ENCODE assay signal across 11 mouse cellular contexts in genomic region chr11:86581943-86582542, GRCm38 (mm10). TPM values are rescaled to one million over a fixed set of nuclear protein-coding genes. Genes with fewer than 3 reads are reported as not detected.
A peak's percentile ranks its signal among the peaks of the same experiment; 100 is the strongest.
DNase-seq lines count a peak whose midpoint lies in the region; ATAC-seq and TF ChIP-seq lines count a peak whose summit lies in the region.
"Had no signal": no experiment of that assay in that cellular context is flagged by ENCODE, and none has a peak within 500 bp of the region (broad histone marks: within the 10 kb centered on the region; RNA-seq: fewer than 3 reads in every experiment).

No protein-coding gene starts in this region.

- no peak for TF ChIP-seq EP300 in heart, adult 2 months (IDR thresholded peaks at IDR 0.05; ENCODE audit: insufficient read depth, low read depth, low read length)
- no peak for TF ChIP-seq EP300 in lung, postnatal 0 days (IDR thresholded peaks at IDR 0.05)

- peaks cover 8% of the 10 kb centered on the region for H3K36me3 ChIP-seq in heart, adult 2 months (ENCODE audit: control insufficient read depth, insufficient read depth, low read length)
- no peaks in the 10 kb centered on the region for H3K36me3 ChIP-seq in lung, postnatal 0 days (ENCODE audit: insufficient read depth, low read length)
- H3K36me3 ChIP-seq in intestine, embryonic 15.5 days, result no peaks in the 10 kb centered on the region

- 69% methylated on average over 12 of the region's 12 CpGs for WGBS in heart, adult 2 months
- WGBS in lung, postnatal 0 days, result 70% methylated on average over 12 of the region's 12 CpGs
- 81% methylated on average over 12 of the region's 12 CpGs for WGBS in intestine, embryonic 15.5 days

- intact Hi-C loops in heart, adult 2 months (cut with DNase I), result no loop called here
- intact Hi-C loops in left cerebral cortex, postnatal 36 days (cut with DNase I), result no loop called here

- H3K27me3 ChIP-seq in heart, adult 2 months (ENCODE audit: control insufficient read depth, insufficient read depth, low read length), result no peaks in the 10 kb centered on the region
- H3K27me3 ChIP-seq in lung, postnatal 0 days (replicated peaks; ENCODE audit: insufficient read depth, low read length), result no peaks in the 10 kb centered on the region
- no peaks in the 10 kb centered on the region for H3K27me3 ChIP-seq in intestine, embryonic 15.5 days (replicated peaks)
- H3K27me3 ChIP-seq: forebrain, embryonic 15.5 days; midbrain, embryonic 13.5 days had no signal

- H3K9ac ChIP-seq in heart, adult 2 months (ENCODE audit: low read depth, low read length), result no peak overlapping the region
- H3K9ac ChIP-seq in lung, postnatal 0 days (replicated peaks; ENCODE audit: low read depth), result no peak overlapping the region
- H3K9ac ChIP-seq in intestine, embryonic 15.5 days, result no peak overlapping the region
- H3K9ac ChIP-seq: forebrain, embryonic 15.5 days; midbrain, embryonic 13.5 days had no signal

- ATAC-seq in lung, postnatal 0 days, result no peak
- no peak for ATAC-seq in intestine, embryonic 15.5 days
- ATAC-seq: forebrain, embryonic 15.5 days; midbrain, embryonic 13.5 days had no signal

- no peak for TF ChIP-seq CTCF in heart, adult 2 months (IDR thresholded peaks at IDR 0.05)
- no peak; the same call in 1 of the 2 replicates for TF ChIP-seq CTCF in lung, postnatal 0 days (IDR thresholded peaks at IDR 0.05)

- H3K27ac ChIP-seq in heart, adult 2 months, result peak overlapping the region; percentile 97
- H3K27ac ChIP-seq in lung, postnatal 0 days (ENCODE audit: low read length), result peak overlapping the region; percentile 93
- H3K27ac ChIP-seq in intestine, embryonic 15.5 days, result peak overlapping the region; percentile 97
- H3K27ac ChIP-seq: forebrain, embryonic 15.5 days; midbrain, embryonic 13.5 days had no signal

- TF ChIP-seq POLR2A in heart, adult 2 months (IDR thresholded peaks at IDR 0.05; ENCODE audit: insufficient read depth, low read depth, low read length), result no peak

- peak overlapping the region; percentile 54 for H3K4me2 ChIP-seq in lung, postnatal 0 days (replicated peaks; ENCODE audit: low read depth, low read length)
- H3K4me2 ChIP-seq in intestine, embryonic 15.5 days (replicated peaks), result 0 out of 2 replicates have a peak overlapping the region, but pooled peaks have one; percentile 53
- H3K4me2 ChIP-seq: forebrain, embryonic 15.5 days; midbrain, embryonic 13.5 days had no signal

- H3K9me3 ChIP-seq in lung, postnatal 0 days (ENCODE audit: low read length), result no peaks in the 10 kb centered on the region
- H3K9me3 ChIP-seq in intestine, embryonic 15.5 days, result no peaks in the 10 kb centered on the region
- H3K9me3 ChIP-seq: forebrain, embryonic 15.5 days; midbrain, embryonic 13.5 days had no signal

- H3K79me2 ChIP-seq in heart, adult 2 months (replicated peaks; ENCODE audit: control insufficient read depth, insufficient read depth, low read length), result no peaks in the 10 kb centered on the region

- no peak for DNase-seq in heart, adult 2 months
- DNase-seq in heart, adult 18-20 months, result no peak
- peak; percentile 42 for DNase-seq in lung, postnatal 0 days (ENCODE audit: low spot score)
- no peak for DNase-seq in lung, postnatal 4 days
- peak; percentile 46 for DNase-seq in thymus, postnatal 14 days
- DNase-seq in adrenal gland, postnatal 25 days, result no peak
- no peak for DNase-seq in left cerebral cortex, postnatal 36 days (ENCODE audit: low spot score in 2 of 2)
- DNase-seq: right cerebral cortex, adult 18-20 months had no signal

- H3K4me1 ChIP-seq in heart, adult 2 months (ENCODE audit: control insufficient read depth, insufficient read depth, low read length), result peaks cover 31% of the 10 kb centered on the region
- H3K4me1 ChIP-seq in lung, postnatal 0 days (ENCODE audit: insufficient read depth, low read depth, low read length), result peaks cover 38% of the 10 kb centered on the region
- peaks cover 16% of the 10 kb centered on the region for H3K4me1 ChIP-seq in intestine, embryonic 15.5 days (replicated peaks)

- peak overlapping the region; percentile 42; the same call in 1 of the 2 replicates for H3K4me3 ChIP-seq in heart, adult 2 months
- no peak overlapping the region for H3K4me3 ChIP-seq in lung, postnatal 0 days (ENCODE audit: low read depth, low read length)
- H3K4me3 ChIP-seq in intestine, embryonic 15.5 days (replicated peaks), result no peak overlapping the region
- H3K4me3 ChIP-seq: forebrain, embryonic 15.5 days; midbrain, embryonic 13.5 days had no signal

RNA-seq across cellular contexts. Expression of gene Tubd1, which starts 37.3 kb away (rescaled TPM):
- 1 to 10 TPM; 5.7 to 6.2 TPM for total RNA-seq in heart, adult 2 months (2021)
- 4.7 and 8.3 TPM in 2 replicates for polyA plus RNA-seq in heart, adult 2 months (2012; rRNA removed)
- total RNA-seq in heart, adult 18-20 months (2021), result 1 to 10 TPM; 5.3 TPM
- polyA plus RNA-seq in lung, postnatal 0 days (2015; fragmentation: Nextera tagmentation; extraction: Ambion mirVana), result 7.3 and 7.5 TPM in 2 replicates
- 11.6 and 11.8 TPM in 2 replicates for polyA plus RNA-seq in intestine, embryonic 15.5 days (2015; fragmentation: Nextera tagmentation; extraction: Ambion mirVana)
- 8.5 and 10.5 TPM in 2 replicates for total RNA-seq in adrenal gland, postnatal 25 days (2021)
- 1 to 10 TPM; 5.3 to 6.1 TPM for total RNA-seq in left cerebral cortex, postnatal 36 days (2021)

RNA-seq across cellular contexts. Expression of gene Rps6kb1, which starts 37.4 kb away (rescaled TPM):
- total RNA-seq in heart, adult 2 months (2021), result 10 to 100 TPM; 18.3 to 22.4 TPM
- polyA plus RNA-seq in heart, adult 2 months (2012; rRNA removed), result 6.4 and 8.1 TPM in 2 replicates
- total RNA-seq in heart, adult 18-20 months (2021), result 10 to 100 TPM; 20.0 to 22.1 TPM
- polyA plus RNA-seq in lung, postnatal 0 days (2015; fragmentation: Nextera tagmentation; extraction: Ambion mirVana), result 35.5 and 35.6 TPM in 2 replicates
- 54.6 and 63.6 TPM in 2 replicates for polyA plus RNA-seq in intestine, embryonic 15.5 days (2015; fragmentation: Nextera tagmentation; extraction: Ambion mirVana)
- 41.3 and 44.1 TPM in 2 replicates for total RNA-seq in adrenal gland, postnatal 25 days (2021)
- 10 to 100 TPM; 33.7 to 38.4 TPM for total RNA-seq in left cerebral cortex, postnatal 36 days (2021)

Comparison
In these comparisons a context has a peak if more than half of its experiments do, and no peak if none do; other contexts are left out.
1. DNase-seq: peak in lung, postnatal 0 days (single experiment) and thymus, postnatal 14 days (single experiment); none in heart, adult 2 months (0 of 2), heart, adult 18-20 months (0 of 2), lung, postnatal 4 days (0 of 2), adrenal gland, postnatal 25 days (single experiment) and left cerebral cortex, postnatal 36 days (0 of 2).
2. Peak in every context shown above with its lines, with median percentiles within 50 percentile points of each other: H3K27ac ChIP-seq.